Mouse (Mus musculus) heart, embryonic 13.5 days (tissue): ENCODE results near the gene Nfyc. TPM values are rescaled to one million over a fixed set of nuclear protein-coding genes. Genes with fewer than 3 reads are reported as not detected.

Experiments used
- ATAC-seq: fragments of 200-750 bp; cut with Nextera tagmentation; 2 replicates; pipeline ENCODE4 v1.8.0; 2017; ENCODE audit warnings: moderate TSS enrichment; ENCODE audit not compliant: insufficient number of reproducible peaks, low FRiP score, low TSS enrichment; ENCODE audit errors: extremely low read depth
- H3K27ac ChIP-seq: fragments of 300-500 bp; sonication (generic); replicated peaks from 2 replicates; pipeline ENCODE4 v1.5.1; 2015; ENCODE audit warnings: moderate library complexity, mild to moderate bottlenecking, inconsistent platforms
- H3K27me3 ChIP-seq: fragments of 300-500 bp; sonication (generic); replicated peaks from 2 replicates; pipeline ENCODE4 v1.6.1; 2015; ENCODE audit warnings: mild to moderate bottlenecking, inconsistent platforms
- H3K36me3 ChIP-seq: fragments of 300-500 bp; sonication (generic); 2 replicates; pipeline ENCODE4 v1.6.1; 2015; ENCODE audit warnings: mild to moderate bottlenecking, inconsistent platforms
- H3K4me1 ChIP-seq: fragments of 300-500 bp; sonication (generic); 2 replicates; pipeline ENCODE4 v1.6.1; 2015; ENCODE audit warnings: inconsistent platforms
- H3K4me2 ChIP-seq: fragments of 300-500 bp; sonication (generic); 2 replicates; pipeline ENCODE4 v1.6.1; 2015; ENCODE audit warnings: inconsistent platforms, mild to moderate bottlenecking, moderate library complexity
- H3K4me3 ChIP-seq: fragments of 300-500 bp; sonication (generic); 2 replicates; pipeline ENCODE4 v1.5.1; 2015; ENCODE audit warnings: moderate library complexity, mild to moderate bottlenecking, inconsistent platforms
- H3K9ac ChIP-seq: fragments of 300-500 bp; sonication (generic); 2 replicates; pipeline ENCODE4 v1.6.1; 2015; ENCODE audit warnings: inconsistent platforms, mild to moderate bottlenecking, moderate library complexity
- H3K9me3 ChIP-seq: fragments of 300-500 bp; sonication (generic); 2 replicates; pipeline ENCODE4 v1.6.1; 2016; ENCODE audit warnings: inconsistent platforms
- WGBS: fragments of 180-500 bp; shearing (Covaris S2); methylation state at CpG from one replicate; pipeline ENCODE4 v1.1.7; 2015; ENCODE audit warnings: mixed read lengths; 5-methylcytosine and 5-hydroxymethylcytosine counted together
- polyA plus RNA-seq: library from polyadenylated mRNA; unstranded; fragments of >200 nt; fragmentation: Nextera tagmentation; extraction: Ambion mirVana; gene quantifications from 2 replicates; pipeline ENCODE4 v1.2.1, GENCODE M21; 2015

Gene Nfyc
- polyA plus RNA-seq, 1 experiment from 2014 or later: 97.4 TPM

GRCm38 (mm10) chr4:120730574-120730973, 100.8 kb downstream of the Nfyc start:
- ATAC-seq: no peak

GRCm38 (mm10) chr4:120730146-120730545, 101.2 kb downstream of the Nfyc start:
- H3K4me3 ChIP-seq: no peak overlapping the region
- H3K9me3 ChIP-seq: no peaks in the 10 kb centered on the region
- ATAC-seq: no peak
- H3K36me3 ChIP-seq: no peaks in the 10 kb centered on the region
- 51% methylated on average over 6 of the region's 6 CpGs for WGBS
- no peak overlapping the region; the same call in 1 of the 2 replicates for H3K4me2 ChIP-seq
- peaks cover 49% of the 10 kb centered on the region for H3K4me1 ChIP-seq
- no peak overlapping the region for H3K27ac ChIP-seq
- H3K27me3 ChIP-seq: peaks cover 59% of the 10 kb centered on the region
- no peak overlapping the region for H3K9ac ChIP-seq

More at GRCm38 (mm10) chr4:120730574-120730973, 100.8 kb downstream of the Nfyc start:
- Histone ChIP-seq H3K9ac (peak overlapping the region; percentile 83), H3K4me1 (peaks cover 47% of the 10 kb centered on the region), H3K36me3 (no peaks in the 10 kb centered on the region), H3K27me3 (peaks cover 63% of the 10 kb centered on the region), H3K4me2 (peak overlapping the region; percentile 98), H3K4me3 (peak overlapping the region; percentile 65), H3K9me3 (no peaks in the 10 kb centered on the region), H3K27ac (no peak overlapping the region)
- WGBS: 27% methylated on average over 6 of the region's 6 CpGs

- 41% methylated on average over 6 of the region's 6 CpGs for WGBS
- H3K27me3 ChIP-seq: peaks cover 54% of the 10 kb centered on the region
Observed at GRCm38 (mm10) chr4:120729441-120729840, 101.9 kb downstream of the Nfyc start.

GRCm38 (mm10) chr4:120727842-120728241, 103.5 kb downstream of the Nfyc start:
- Histone ChIP-seq H3K9me3 (no peaks in the 10 kb centered on the region), H3K9ac (no peak overlapping the region), H3K4me2 (no peak overlapping the region), H3K27me3 (peaks cover 45% of the 10 kb centered on the region), H3K4me3 (no peak overlapping the region), H3K36me3 (no peaks in the 10 kb centered on the region), H3K4me1 (peaks cover 49% of the 10 kb centered on the region), H3K27ac (no peak overlapping the region)
- WGBS: 51% methylated on average over 11 of the region's 11 CpGs
- no peak for ATAC-seq

More at GRCm38 (mm10) chr4:120729441-120729840, 101.9 kb downstream of the Nfyc start:
- H3K4me2 ChIP-seq: no peak overlapping the region
- no peaks in the 10 kb centered on the region for H3K9me3 ChIP-seq
- H3K36me3 ChIP-seq: no peaks in the 10 kb centered on the region
- H3K4me3 ChIP-seq: no peak overlapping the region
- peaks cover 49% of the 10 kb centered on the region for H3K4me1 ChIP-seq
- no peak for ATAC-seq
- no peak overlapping the region for H3K27ac ChIP-seq
- no peak overlapping the region for H3K9ac ChIP-seq

- 45% methylated on average over 4 of the region's 4 CpGs for WGBS
- Histone ChIP-seq H3K4me1 (peaks cover 42% of the 10 kb centered on the region), H3K9ac (no peak overlapping the region), H3K9me3 (no peaks in the 10 kb centered on the region), H3K4me3 (no peak overlapping the region), H3K4me2 (no peak overlapping the region), H3K27ac (no peak overlapping the region), H3K36me3 (no peaks in the 10 kb centered on the region), H3K27me3 (peaks cover 35% of the 10 kb centered on the region)
- ATAC-seq: no peak
Observed at GRCm38 (mm10) chr4:120726174-120726573, 105.2 kb downstream of the Nfyc start.

GRCm38 (mm10) chr4:120725516-120726090, 105.8 kb downstream of the Nfyc start:
- Histone ChIP-seq H3K4me3 (no peak overlapping the region), H3K27me3 (peaks cover 32% of the 10 kb centered on the region), H3K4me2 (no peak overlapping the region), H3K36me3 (no peaks in the 10 kb centered on the region), H3K9ac (no peak overlapping the region), H3K4me1 (peaks cover 38% of the 10 kb centered on the region), H3K27ac (no peak overlapping the region), H3K9me3 (no peaks in the 10 kb centered on the region)
- no peak for ATAC-seq
- 48% methylated on average over 5 of the region's 5 CpGs for WGBS

GRCm38 (mm10) chr4:120721574-120721973, 109.8 kb downstream of the Nfyc start:
- no peaks in the 10 kb centered on the region for H3K9me3 ChIP-seq
- H3K4me3 ChIP-seq: no peak overlapping the region
- WGBS: 58% methylated on average over 2 of the region's 2 CpGs
- no peak for ATAC-seq
- H3K27me3 ChIP-seq: peaks cover 40% of the 10 kb centered on the region
- no peak overlapping the region for H3K9ac ChIP-seq
- H3K27ac ChIP-seq: no peak overlapping the region
- no peaks in the 10 kb centered on the region for H3K36me3 ChIP-seq
- H3K4me1 ChIP-seq: peaks cover 17% of the 10 kb centered on the region
- no peak overlapping the region for H3K4me2 ChIP-seq

GRCm38 (mm10) chr4:120719152-120719551, 112.2 kb downstream of the Nfyc start:
- peaks cover 59% of the 10 kb centered on the region for H3K27me3 ChIP-seq
- H3K9me3 ChIP-seq: no peaks in the 10 kb centered on the region
- ATAC-seq: no peak
- no peak overlapping the region for H3K4me2 ChIP-seq
- peaks cover 15% of the 10 kb centered on the region for H3K4me1 ChIP-seq
- no peak overlapping the region for H3K27ac ChIP-seq
- H3K9ac ChIP-seq: no peak overlapping the region
- no peaks in the 10 kb centered on the region for H3K36me3 ChIP-seq
- no peak overlapping the region for H3K4me3 ChIP-seq
- 30% methylated on average over 5 of the region's 5 CpGs for WGBS

GRCm38 (mm10) chr4:120717591-120717990, 113.8 kb downstream of the Nfyc start:
- Histone ChIP-seq H3K9me3 (no peaks in the 10 kb centered on the region), H3K27ac (no peak overlapping the region), H3K4me1 (peaks cover 15% of the 10 kb centered on the region), H3K36me3 (no peaks in the 10 kb centered on the region), H3K9ac (no peak overlapping the region), H3K4me3 (no peak overlapping the region), H3K4me2 (no peak overlapping the region), H3K27me3 (peaks cover 72% of the 10 kb centered on the region)
- ATAC-seq: no peak
- WGBS: 59% methylated on average over 8 of the region's 8 CpGs

GRCm38 (mm10) chr4:120716765-120717164, 114.6 kb downstream of the Nfyc start:
- no peak for ATAC-seq
- H3K9ac ChIP-seq: peak overlapping the region; percentile 57
- H3K27ac ChIP-seq: no peak overlapping the region
- peaks cover 15% of the 10 kb centered on the region for H3K4me1 ChIP-seq
- peaks cover 75% of the 10 kb centered on the region for H3K27me3 ChIP-seq
- H3K9me3 ChIP-seq: no peaks in the 10 kb centered on the region
- peak overlapping the region; percentile 49 for H3K4me3 ChIP-seq
- H3K4me2 ChIP-seq: peak overlapping the region; percentile 76
- 11% methylated on average over 12 of the region's 12 CpGs for whole genome bisulfite sequencing
- no peaks in the 10 kb centered on the region for H3K36me3 ChIP-seq

GRCm38 (mm10) chr4:120716141-120716571, 115.2 kb downstream of the Nfyc start:
- Histone ChIP-seq H3K9ac (peak overlapping the region; percentile 57; the same call in 1 of the 2 replicates), H3K36me3 (no peaks in the 10 kb centered on the region), H3K4me3 (peak overlapping the region; percentile 49), H3K4me2 (peak overlapping the region; percentile 76), H3K4me1 (peaks cover 15% of the 10 kb centered on the region), H3K27me3 (peaks cover 80% of the 10 kb centered on the region), H3K9me3 (no peaks in the 10 kb centered on the region), H3K27ac (no peak overlapping the region)
- ATAC-seq: peak; percentile 81
- under 1% methylated on average over 12 of the region's 12 CpGs for whole genome bisulfite sequencing

GRCm38 (mm10) chr4:120713856-120714497, 117.4 kb downstream of the Nfyc start:
- H3K4me2 ChIP-seq: peak overlapping the region; percentile 9; the same call in 1 of the 2 replicates
- H3K9ac ChIP-seq: no peak overlapping the region
- peak; percentile 39 for ATAC-seq
- H3K27ac ChIP-seq: no peak overlapping the region
- WGBS: 64% methylated on average over 6 of the region's 6 CpGs
- no peak overlapping the region for H3K4me3 ChIP-seq
- peaks cover 98% of the 10 kb centered on the region for H3K27me3 ChIP-seq
- H3K4me1 ChIP-seq: peaks cover 15% of the 10 kb centered on the region
- no peaks in the 10 kb centered on the region for H3K36me3 ChIP-seq
- no peaks in the 10 kb centered on the region for H3K9me3 ChIP-seq
